Mouse (Mus musculus) thymus, postnatal 0 days (tissue): Measurements from ENCODE around the gene Rimbp2. TPM values are rescaled to one million over a fixed set of nuclear protein-coding genes. Genes with fewer than 3 reads are reported as not detected.

Experiments
- DNase-seq: peaks from one replicate; pipeline ENCODE4 v3.0.0-alpha.2; 2015; ENCODE audit warnings: low spot score
- polyA plus RNA-seq: library from polyadenylated mRNA; unstranded; fragments of >200 nt; fragmentation: Nextera tagmentation; extraction: Ambion mirVana; gene quantifications from 2 replicates; pipeline ENCODE4 v1.2.1, GENCODE M21; 2015

Rimbp2 gene
- polyA plus RNA-seq, 1 experiment from 2014 or later, result not detected

- DNase-seq, result no peak
Measured at GRCm38 (mm10) chr5:128846433-128847040, 106.7 kb downstream of the Rimbp2 start.

- no peak for DNase-seq
Measured at GRCm38 (mm10) chr5:128845033-128845432, 108.3 kb downstream of the Rimbp2 start.

- DNase-seq, result no peak
Measured at GRCm38 (mm10) chr5:128843982-128844381, 109.3 kb downstream of the Rimbp2 start.

- DNase-seq, result no peak
Measured at GRCm38 (mm10) chr5:128841541-128841940, 111.7 kb downstream of the Rimbp2 start.

- no peak for DNase-seq
Measured at GRCm38 (mm10) chr5:128837045-128837444, 116.2 kb downstream of the Rimbp2 start.

GRCm38 (mm10) chr5:128834126-128834525 lies 119.2 kb downstream of the Rimbp2 start:
- no peak for DNase-seq

GRCm38 (mm10) chr5:128822843-128823242 lies 130.4 kb downstream of the Rimbp2 start:
- DNase-seq, result no peak

- DNase-seq, result no peak
Measured at GRCm38 (mm10) chr5:128819638-128820285, 133.5 kb downstream of the Rimbp2 start.

GRCm38 (mm10) chr5:128815629-128816028 lies 137.7 kb downstream of the Rimbp2 start:
- DNase-seq, result no peak

GRCm38 (mm10) chr5:128815078-128815477 lies 138.2 kb downstream of the Rimbp2 start:
- no peak for DNase-seq

- no peak for DNase-seq
Measured at GRCm38 (mm10) chr5:128813121-128813520, 140.2 kb downstream of the Rimbp2 start.

GRCm38 (mm10) chr5:128811431-128811830 lies 141.9 kb downstream of the Rimbp2 start:
- no peak for DNase-seq

- no peak for DNase-seq
Measured at GRCm38 (mm10) chr5:128810006-128810405, 143.3 kb downstream of the Rimbp2 start.

- DNase-seq, result no peak
Measured at GRCm38 (mm10) chr5:128809406-128809805, 143.9 kb downstream of the Rimbp2 start.

GRCm38 (mm10) chr5:128808547-128809182 lies 144.6 kb downstream of the Rimbp2 start:
- DNase-seq, result no peak

- DNase-seq, result no peak
Measured at GRCm38 (mm10) chr5:128807408-128807807, 145.9 kb downstream of the Rimbp2 start.

GRCm38 (mm10) chr5:128806296-128806998 lies 146.8 kb downstream of the Rimbp2 start:
- no peak for DNase-seq

- no peak for DNase-seq
Measured at GRCm38 (mm10) chr5:128805092-128805491, 148.2 kb downstream of the Rimbp2 start.

GRCm38 (mm10) chr5:128800592-128800991 lies 152.7 kb downstream of the Rimbp2 start:
- DNase-seq, result no peak

- DNase-seq, result no peak
Measured at GRCm38 (mm10) chr5:128781621-128782020, 171.7 kb downstream of the Rimbp2 start.

- no peak for DNase-seq
Measured at GRCm38 (mm10) chr5:128776386-128776785, 176.9 kb downstream of the Rimbp2 start.

GRCm38 (mm10) chr5:128769026-128769631 lies 184.2 kb downstream of the Rimbp2 start:
- no peak for DNase-seq
